Mouse (Mus musculus) liver, adult 2 months (tissue): ENCODE measurements around the gene C2cd2l.

Experiments
- CTCF ChIP-seq: fragments of 200-500 bp; IDR thresholded peaks from 2 replicates; pipeline ENCODE4 v1.5.1; 2011; ENCODE audit warnings: low read depth, low read length, control low read depth
- POLR2A ChIP-seq: fragments of 200-500 bp; IDR thresholded peaks from 2 replicates; pipeline ENCODE4 v1.6.1; 2011; ENCODE audit warnings: low read length, control low read depth; ENCODE audit not compliant: insufficient read depth; ENCODE audit errors: extremely low read depth

DNA sequence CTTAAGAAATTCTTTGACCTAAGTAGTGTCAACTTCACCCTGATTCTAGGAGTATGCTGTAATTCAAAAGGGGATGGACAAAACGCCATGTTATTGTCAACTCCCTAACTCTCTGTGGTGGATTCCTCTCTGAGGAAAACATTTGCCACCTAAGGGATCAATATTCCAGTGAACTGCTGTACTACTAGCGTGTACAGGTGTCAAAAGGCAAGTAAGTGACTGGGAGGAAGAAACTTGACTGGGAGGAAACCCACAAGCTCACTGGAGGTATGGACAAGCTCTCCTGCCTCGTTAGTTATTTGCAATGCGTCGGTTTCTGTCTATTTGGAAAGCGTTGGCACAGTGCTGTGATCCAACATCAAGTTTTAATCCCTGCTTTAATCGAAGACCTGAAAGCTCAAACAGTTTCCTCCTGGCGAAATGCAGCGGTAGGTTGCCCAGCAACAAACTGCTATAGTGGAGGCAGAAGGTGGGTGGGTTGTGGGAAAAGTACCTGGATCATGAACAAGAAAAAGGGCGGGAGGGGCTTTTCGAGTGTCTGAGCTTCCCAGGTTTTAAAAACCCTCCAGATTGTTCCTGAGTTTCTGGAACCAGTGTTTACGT is 5.8 kb upstream of the C2cd2l start, which contains the start of gene Dpagt1:
- TF ChIP-seq CTCF (no peak), POLR2A (no peak)
